Mouse (Mus musculus): ENCODE measurements around the gene Gm20388. TPM values are rescaled to one million over a fixed set of nuclear protein-coding genes. Genes with fewer than 3 reads are reported as not detected.
A peak's percentile ranks its signal among the peaks of the same experiment; 100 is the strongest.

Gene Gm20388
- polyA plus RNA-seq, 1 experiment from 2014 or later = 7.4 TPM

- Histone ChIP-seq H3K4me3 (replicated peaks; ENCODE audit: low read length) (no peak overlapping the region), H3K9ac (ENCODE audit: low read length) (no peak overlapping the region), H3K27me3 (ENCODE audit: control insufficient read depth, insufficient read depth, low read length) (no peaks in the 10 kb centered on the region), H3K4me1 (ENCODE audit: control insufficient read depth, insufficient read depth, low read length) (peaks cover 13% of the 10 kb centered on the region), H3K9me3 (replicated peaks; ENCODE audit: control insufficient read depth, low read length) (no peaks in the 10 kb centered on the region), H3K27ac (ENCODE audit: low read length) (no peak overlapping the region), H3K36me3 (ENCODE audit: control insufficient read depth, insufficient read depth, low read length) (no peaks in the 10 kb centered on the region), H3K4me2 (ENCODE audit: low read depth, low read length) (no peak overlapping the region)
- WGBS = 61% methylated on average over 11 of the region's 11 CpGs
- ATAC-seq (ENCODE audit: insufficient read depth, low FRiP score) = no peak
Observed at GRCm38 (mm10) chr8:122849152-122849910, 2938.7 kb downstream of the Gm20388 start.

- Histone ChIP-seq H3K36me3 (ENCODE audit: control insufficient read depth, insufficient read depth, low read length) (no peaks in the 10 kb centered on the region), H3K9ac (ENCODE audit: low read length) (no peak overlapping the region), H3K27me3 (ENCODE audit: control insufficient read depth, insufficient read depth, low read length) (no peaks in the 10 kb centered on the region), H3K27ac (ENCODE audit: low read length) (no peak overlapping the region), H3K4me2 (ENCODE audit: low read depth, low read length) (no peak overlapping the region), H3K4me1 (ENCODE audit: control insufficient read depth, insufficient read depth, low read length) (peaks cover 9% of the 10 kb centered on the region), H3K4me3 (replicated peaks; ENCODE audit: low read length) (no peak overlapping the region), H3K9me3 (replicated peaks; ENCODE audit: control insufficient read depth, low read length) (no peaks in the 10 kb centered on the region)
- no peak for ATAC-seq (ENCODE audit: insufficient read depth, low FRiP score)
- 77% methylated on average over 3 of the region's 3 CpGs for WGBS
Observed at GRCm38 (mm10) chr8:122850641-122851240, 2940.1 kb downstream of the Gm20388 start.

DNA sequence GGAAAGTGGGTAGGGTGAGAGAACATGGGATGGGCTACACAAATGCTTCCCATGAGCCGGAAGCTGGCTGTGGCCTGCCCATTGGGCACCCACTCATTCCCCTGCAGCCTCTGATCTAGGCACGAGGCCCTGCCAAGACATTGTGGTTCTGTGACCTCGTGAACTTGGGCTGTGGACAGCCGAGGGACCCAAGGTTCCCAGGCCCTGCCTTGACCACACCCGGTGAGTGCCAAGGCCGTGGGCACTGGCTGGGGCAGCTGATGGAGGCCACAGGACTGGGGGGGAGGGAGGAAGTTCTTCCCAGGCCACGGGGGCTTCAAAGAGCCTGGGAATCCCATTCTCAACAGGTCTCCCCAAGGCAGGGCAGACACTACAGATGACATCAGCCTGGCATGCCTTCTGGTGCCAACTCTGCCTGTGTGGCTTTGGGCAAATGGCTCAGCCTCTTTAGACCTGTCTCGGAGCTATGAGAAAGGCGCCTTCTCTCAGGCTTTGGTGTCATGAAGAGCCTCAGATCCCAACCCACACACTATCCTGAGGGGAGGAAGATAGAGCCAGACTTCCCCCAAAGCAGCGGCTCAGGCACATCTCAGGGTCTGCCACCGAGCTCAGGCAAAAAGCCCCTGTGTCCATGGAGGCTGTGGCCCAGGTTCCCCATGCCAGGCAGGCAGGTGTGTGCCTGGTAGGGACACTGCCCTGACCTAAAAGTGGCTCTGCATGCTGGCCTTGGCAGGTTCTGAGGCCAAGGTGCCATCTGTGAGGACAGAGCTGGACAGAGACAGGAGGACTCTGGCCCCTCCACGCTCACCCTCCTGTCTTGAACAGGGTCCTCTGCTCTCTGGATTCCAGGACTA is 2941.3 kb downstream of the Gm20388 start:
- H3K4me1 ChIP-seq (ENCODE audit: control insufficient read depth, insufficient read depth, low read length) = peaks cover 8% of the 10 kb centered on the region; the same call in 1 of the 2 replicates
- H3K27ac ChIP-seq (ENCODE audit: low read length) = no peak overlapping the region
- no peak overlapping the region for H3K9ac ChIP-seq (ENCODE audit: low read length)
- no peaks in the 10 kb centered on the region for H3K36me3 ChIP-seq (ENCODE audit: control insufficient read depth, insufficient read depth, low read length)
- WGBS = 77% methylated on average over 12 of the region's 12 CpGs
- ATAC-seq (ENCODE audit: insufficient read depth, low FRiP score) = no peak
- no peak overlapping the region for H3K4me2 ChIP-seq (ENCODE audit: low read depth, low read length)
- no peak overlapping the region for H3K4me3 ChIP-seq (replicated peaks; ENCODE audit: low read length)
- H3K9me3 ChIP-seq (replicated peaks; ENCODE audit: control insufficient read depth, low read length) = no peaks in the 10 kb centered on the region
- no peaks in the 10 kb centered on the region for H3K27me3 ChIP-seq (ENCODE audit: control insufficient read depth, insufficient read depth, low read length)

DNA sequence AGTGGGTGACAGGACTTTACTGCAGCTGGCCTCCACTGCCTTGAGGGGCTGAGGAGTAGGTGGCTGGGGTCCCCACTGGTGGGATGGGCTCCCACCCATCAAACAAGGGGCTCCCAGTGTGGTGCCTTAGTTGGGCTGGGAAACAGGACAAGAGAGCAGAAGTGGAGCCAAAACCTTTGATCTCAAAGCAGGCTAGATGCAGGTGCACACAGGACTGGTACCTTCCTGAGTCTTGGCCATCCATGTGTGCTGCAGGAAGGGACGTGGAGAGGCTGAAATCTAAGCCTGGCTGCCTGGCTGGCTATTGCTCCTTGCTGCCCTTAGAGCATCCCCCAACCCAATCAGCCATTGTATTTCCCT is 2941.9 kb downstream of the Gm20388 start:
- 56% methylated on average over 1 of the region's 1 CpGs for whole genome bisulfite sequencing
- Histone ChIP-seq H3K4me2 (ENCODE audit: low read depth, low read length) (no peak overlapping the region), H3K4me1 (ENCODE audit: control insufficient read depth, insufficient read depth, low read length) (peaks cover 8% of the 10 kb centered on the region; the same call in 1 of the 2 replicates), H3K36me3 (ENCODE audit: control insufficient read depth, insufficient read depth, low read length) (no peaks in the 10 kb centered on the region), H3K27ac (ENCODE audit: low read length) (no peak overlapping the region), H3K9ac (ENCODE audit: low read length) (no peak overlapping the region), H3K27me3 (ENCODE audit: control insufficient read depth, insufficient read depth, low read length) (no peaks in the 10 kb centered on the region), H3K9me3 (replicated peaks; ENCODE audit: control insufficient read depth, low read length) (no peaks in the 10 kb centered on the region), H3K4me3 (replicated peaks; ENCODE audit: low read length) (no peak overlapping the region)
- ATAC-seq (ENCODE audit: insufficient read depth, low FRiP score) = no peak

GRCm38 (mm10) chr8:122853340-122853771 is 2942.7 kb downstream of the Gm20388 start:
- H3K9me3 ChIP-seq (replicated peaks; ENCODE audit: control insufficient read depth, low read length) = no peaks in the 10 kb centered on the region
- no peaks in the 10 kb centered on the region for H3K36me3 ChIP-seq (ENCODE audit: control insufficient read depth, insufficient read depth, low read length)
- peaks cover 8% of the 10 kb centered on the region; the same call in 1 of the 2 replicates for H3K4me1 ChIP-seq (ENCODE audit: control insufficient read depth, insufficient read depth, low read length)
- no peaks in the 10 kb centered on the region for H3K27me3 ChIP-seq (ENCODE audit: control insufficient read depth, insufficient read depth, low read length)
- ATAC-seq (ENCODE audit: insufficient read depth, low FRiP score) = peak; percentile 37; the same call in 1 of the 2 replicates
- H3K27ac ChIP-seq (ENCODE audit: low read length) = no peak overlapping the region
- WGBS = 35% methylated on average over 11 of the region's 11 CpGs
- no peak overlapping the region for H3K4me3 ChIP-seq (replicated peaks; ENCODE audit: low read length)
- H3K9ac ChIP-seq (ENCODE audit: low read length) = no peak overlapping the region
- H3K4me2 ChIP-seq (ENCODE audit: low read depth, low read length) = no peak overlapping the region

- H3K9me3 ChIP-seq (replicated peaks; ENCODE audit: control insufficient read depth, low read length) = no peaks in the 10 kb centered on the region
- 63% methylated on average over 7 of the region's 7 CpGs for WGBS
- no peaks in the 10 kb centered on the region for H3K36me3 ChIP-seq (ENCODE audit: control insufficient read depth, insufficient read depth, low read length)
Observed at GRCm38 (mm10) chr8:122854388-122854787, 2943.7 kb downstream of the Gm20388 start.

DNA sequence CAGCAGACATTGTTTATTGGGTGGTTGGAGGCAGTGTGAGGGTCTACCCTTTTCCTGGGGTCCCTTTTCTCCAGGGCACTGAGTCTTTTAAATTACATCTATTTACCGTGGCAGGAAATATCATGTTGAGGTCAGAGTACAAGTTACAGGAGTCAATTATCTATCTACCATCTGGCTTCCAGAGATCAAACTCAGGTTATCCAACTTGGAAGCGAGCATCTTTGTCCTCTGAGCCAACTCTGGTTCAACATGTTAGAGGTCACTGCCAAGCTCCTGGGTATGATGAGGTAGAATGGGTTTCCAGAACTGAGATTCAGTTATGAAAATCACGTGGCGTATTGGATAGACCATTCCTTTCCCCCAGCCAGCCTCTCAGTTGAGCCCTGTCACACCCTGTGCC is 2944.5 kb downstream of the Gm20388 start:
- Histone ChIP-seq H3K4me3 (replicated peaks; ENCODE audit: low read length) (no peak overlapping the region), H3K36me3 (ENCODE audit: control insufficient read depth, insufficient read depth, low read length) (no peaks in the 10 kb centered on the region), H3K9ac (ENCODE audit: low read length) (no peak overlapping the region), H3K27me3 (ENCODE audit: control insufficient read depth, insufficient read depth, low read length) (no peaks in the 10 kb centered on the region), H3K4me2 (ENCODE audit: low read depth, low read length) (no peak overlapping the region), H3K4me1 (ENCODE audit: control insufficient read depth, insufficient read depth, low read length) (peaks cover 8% of the 10 kb centered on the region; the same call in 1 of the 2 replicates), H3K9me3 (replicated peaks; ENCODE audit: control insufficient read depth, low read length) (no peaks in the 10 kb centered on the region), H3K27ac (ENCODE audit: low read length) (no peak overlapping the region)
- WGBS = 73% methylated on average over 4 of the region's 4 CpGs
- no peak for ATAC-seq (ENCODE audit: insufficient read depth, low FRiP score)

More at GRCm38 (mm10) chr8:122854388-122854787, 2943.7 kb downstream of the Gm20388 start:
- ATAC-seq (ENCODE audit: insufficient read depth, low FRiP score) = no peak
- no peak overlapping the region for H3K4me3 ChIP-seq (replicated peaks; ENCODE audit: low read length)
- H3K4me1 ChIP-seq (ENCODE audit: control insufficient read depth, insufficient read depth, low read length) = peaks cover 8% of the 10 kb centered on the region; the same call in 1 of the 2 replicates
- H3K4me2 ChIP-seq (ENCODE audit: low read depth, low read length) = no peak overlapping the region
- H3K9ac ChIP-seq (ENCODE audit: low read length) = no peak overlapping the region
- no peaks in the 10 kb centered on the region for H3K27me3 ChIP-seq (ENCODE audit: control insufficient read depth, insufficient read depth, low read length)
- no peak overlapping the region for H3K27ac ChIP-seq (ENCODE audit: low read length)

DNA sequence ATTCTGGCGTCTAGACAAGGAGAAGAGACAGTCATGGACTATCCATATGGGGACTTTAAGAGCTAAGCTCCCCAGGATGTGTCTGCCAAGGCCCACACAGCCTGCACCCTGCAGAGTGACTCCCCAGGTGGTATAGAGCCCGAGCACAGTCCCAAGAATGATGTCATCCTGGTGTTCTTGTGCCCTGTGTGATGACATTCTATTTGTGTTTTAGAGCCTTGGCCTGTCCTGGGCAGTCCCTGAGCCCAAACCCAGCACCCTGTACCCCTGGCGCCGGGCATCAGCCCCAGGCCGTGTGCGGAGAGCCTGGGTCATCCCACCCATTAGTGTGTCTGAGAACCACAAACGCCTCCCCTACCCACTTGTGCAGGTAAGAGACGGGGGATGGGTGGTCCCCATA is 2945.6 kb downstream of the Gm20388 start:
- peaks cover 8% of the 10 kb centered on the region; the same call in 1 of the 2 replicates for H3K4me1 ChIP-seq (ENCODE audit: control insufficient read depth, insufficient read depth, low read length)
- H3K27ac ChIP-seq (ENCODE audit: low read length) = no peak overlapping the region
- no peak for ATAC-seq (ENCODE audit: insufficient read depth, low FRiP score)
- H3K9me3 ChIP-seq (replicated peaks; ENCODE audit: control insufficient read depth, low read length) = no peaks in the 10 kb centered on the region
- H3K4me3 ChIP-seq (replicated peaks; ENCODE audit: low read length) = no peak overlapping the region
- H3K9ac ChIP-seq (ENCODE audit: low read length) = no peak overlapping the region
- no peak overlapping the region for H3K4me2 ChIP-seq (ENCODE audit: low read depth, low read length)
- 81% methylated on average over 8 of the region's 8 CpGs for WGBS
- H3K27me3 ChIP-seq (ENCODE audit: control insufficient read depth, insufficient read depth, low read length) = no peaks in the 10 kb centered on the region
- no peaks in the 10 kb centered on the region for H3K36me3 ChIP-seq (ENCODE audit: control insufficient read depth, insufficient read depth, low read length)

DNA sequence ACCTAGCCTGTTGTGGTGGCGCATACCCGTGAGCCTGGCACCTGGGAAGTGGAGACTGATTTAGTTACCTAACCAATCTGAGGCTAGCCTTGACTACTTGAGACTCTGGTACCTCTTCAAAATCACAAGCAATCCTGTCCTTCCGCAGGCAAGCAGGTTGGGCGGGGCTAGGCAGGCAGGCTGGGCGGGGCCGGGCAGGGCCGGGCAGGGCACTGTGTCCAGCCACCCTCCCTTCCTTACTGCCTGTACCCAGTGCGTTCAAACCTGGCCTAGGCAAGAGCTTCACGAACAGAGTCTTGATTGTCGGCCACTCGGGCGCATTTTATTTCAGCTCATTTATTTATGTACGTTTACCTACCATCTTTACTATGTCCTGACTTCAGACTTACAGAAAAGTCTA is 2949.2 kb downstream of the Gm20388 start:
- 0 out of 2 replicates have a peak, but pooled peaks cover 2% of the 10 kb centered on the region for H3K9me3 ChIP-seq (replicated peaks; ENCODE audit: control insufficient read depth, low read length)
- no peak overlapping the region for H3K4me3 ChIP-seq (replicated peaks; ENCODE audit: low read length)
- H3K27me3 ChIP-seq (ENCODE audit: control insufficient read depth, insufficient read depth, low read length) = no peaks in the 10 kb centered on the region
- no peak for ATAC-seq (ENCODE audit: insufficient read depth, low FRiP score)
- no peak overlapping the region for H3K9ac ChIP-seq (ENCODE audit: low read length)
- H3K4me2 ChIP-seq (ENCODE audit: low read depth, low read length) = no peak overlapping the region
- 53% methylated on average over 13 of the region's 13 CpGs for WGBS
- no peaks in the 10 kb centered on the region for H3K36me3 ChIP-seq (ENCODE audit: control insufficient read depth, insufficient read depth, low read length)
- H3K27ac ChIP-seq (ENCODE audit: low read length) = no peak overlapping the region
- H3K4me1 ChIP-seq (ENCODE audit: control insufficient read depth, insufficient read depth, low read length) = no peaks in the 10 kb centered on the region
